Mouse (Mus musculus): ENCODE results near the gene Ypel5. TPM values are rescaled to one million over a fixed set of nuclear protein-coding genes. Genes with fewer than 3 reads are reported as not detected.

The Ypel5 gene
- total and polyA plus RNA-seq, 3 experiments, result 8.9 to 16.1 (median 14.3) TPM

DNA sequence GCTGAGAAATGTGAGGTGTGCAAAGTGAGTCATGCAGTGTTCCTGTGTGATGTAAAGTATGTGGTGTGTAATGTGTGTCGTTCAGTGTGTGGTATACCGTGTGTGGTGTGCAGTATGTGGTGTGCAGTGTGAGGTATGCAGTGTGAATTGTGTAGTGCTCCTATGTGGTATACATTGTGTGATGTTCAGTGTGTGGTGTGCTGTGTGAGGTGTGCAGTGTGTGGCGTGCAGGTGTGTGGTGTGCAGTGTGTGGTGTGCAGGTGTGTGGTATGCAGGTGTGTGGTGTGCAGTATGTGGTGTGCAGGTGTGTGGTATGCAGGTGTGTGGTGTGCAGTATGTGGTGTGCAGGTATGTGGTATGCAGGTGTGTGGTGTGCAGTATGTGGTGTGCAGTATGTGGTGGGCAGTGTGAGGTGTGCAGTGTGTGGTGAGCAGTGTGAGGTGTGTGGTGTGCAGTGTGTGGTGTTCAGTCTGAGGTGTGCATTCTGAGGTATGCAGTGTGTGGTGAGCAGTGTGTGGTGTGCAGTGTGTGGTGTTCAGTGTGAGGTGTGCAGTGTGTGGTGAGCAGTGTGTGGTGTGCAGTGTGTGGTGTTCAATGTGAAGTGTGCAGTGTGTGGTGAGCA is 30.5 kb downstream of the Ypel5 start:
- Histone ChIP-seq H3K79me2 (replicated peaks; ENCODE audit: control insufficient read depth, extremely low read depth, insufficient read depth, poor library complexity, severe bottlenecking) (no peaks in the 10 kb centered on the region), H3K27ac (ENCODE audit: insufficient read depth, low read depth) (no peak overlapping the region), H3K9me3 (replicated peaks; ENCODE audit: low read length) (peaks cover 5% of the 10 kb centered on the region), H3K27me3 (replicated peaks) (no peaks in the 10 kb centered on the region), H3K36me3 (replicated peaks in 1 of 2; ENCODE audit: control insufficient read depth in 1 of 2, insufficient read depth in 1 of 2, low read length in 1 of 2) (no peaks in the 10 kb centered on the region), H3K4me3 (replicated peaks in 1 of 3; ENCODE audit: low read depth in 2 of 3, low read length in 2 of 3, poor library complexity in 1 of 3) (no peak overlapping the region), H3K4me1 (ENCODE audit: control insufficient read depth in 1 of 2, insufficient read depth in 2 of 2) (peaks cover 0 to 4% of the 10 kb centered on the region in 2 experiments; a peak in 1 of 4 replicates), H3K4me2 (ENCODE audit: insufficient read depth, low read depth, poor library complexity, severe bottlenecking) (no peak overlapping the region), H3K9ac (ENCODE audit: insufficient read depth, low read depth) (no peak overlapping the region)
- dilution Hi-C loops (cut with MboI; ENCODE audit: extremely low pct_ligation_motif_present, extremely low pct_unique_long_range_greater_than_20kb, low sequenced_read_pairs) (no loop called here), in situ Hi-C loops (cut with MboI; ENCODE audit: low pct_ligation_motif_present, low pct_unique_long_range_greater_than_20kb, low sequenced_read_pairs) (loop anchor here (10.0 to 25.0 kb wide), 2 partner anchors 428 to 871 kb away; no protein-coding TSS in a partner anchor)
- no peak for TF ChIP-seq POLR2AphosphoS2 (IDR thresholded peaks at IDR 0.05; ENCODE audit: low read depth, low read length)
- TF ChIP-seq USF1 (IDR thresholded peaks at IDR 0.05; ENCODE audit: low read depth, low read length), result no peak
- no peak for TF ChIP-seq ZMIZ1 (IDR thresholded peaks at IDR 0.05; ENCODE audit: low read depth, low read length)
- no peak for TF ChIP-seq RAD21 (IDR thresholded peaks at IDR 0.05; ENCODE audit: low read depth, low read length)
- no peak for TF ChIP-seq E2F4 (IDR thresholded peaks at IDR 0.05; ENCODE audit: insufficient replicate concordance, low read depth, low read length)
- TF ChIP-seq ZKSCAN1 (IDR thresholded peaks at IDR 0.05; ENCODE audit: borderline replicate concordance, low read depth, low read length), result no peak
- no peak for TF ChIP-seq EP300 (IDR thresholded peaks at IDR 0.05; ENCODE audit: low read length)
- TF ChIP-seq BHLHE40 (IDR thresholded peaks at IDR 0.05; ENCODE audit: low read depth, low read length), result no peak
- TF ChIP-seq CHD2 (IDR thresholded peaks at IDR 0.05; ENCODE audit: low read length), result no peak
- DNase-seq (ENCODE audit: extremely low read depth), result no peak

DNA sequence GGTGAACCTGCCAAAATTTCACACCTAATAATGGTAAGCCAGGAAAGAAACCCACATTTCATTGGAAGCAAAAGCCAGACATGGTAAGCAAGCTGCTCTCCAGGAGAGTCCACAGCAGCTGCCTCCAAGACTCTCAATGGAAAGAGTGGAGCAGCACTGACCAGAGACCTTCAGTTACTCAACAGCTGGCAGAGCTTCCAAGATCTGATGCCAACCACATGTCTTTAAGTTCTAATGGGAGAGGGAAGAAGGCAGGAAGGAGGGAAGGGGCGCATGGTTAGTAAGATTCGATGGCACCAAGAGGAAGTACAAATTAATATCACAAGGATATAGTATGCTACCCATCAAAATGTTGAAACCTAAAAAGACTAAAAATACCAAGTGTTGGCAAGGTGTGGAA is 31.9 kb downstream of the Ypel5 start:
- DNase-seq (ENCODE audit: extremely low read depth), result no peak
- H3K4me2 ChIP-seq (ENCODE audit: insufficient read depth, low read depth, poor library complexity, severe bottlenecking), result no peak overlapping the region
- H3K9ac ChIP-seq (ENCODE audit: insufficient read depth, low read depth), result no peak overlapping the region
- peaks cover 5% of the 10 kb centered on the region for H3K9me3 ChIP-seq (replicated peaks; ENCODE audit: low read length)
- H3K4me3 ChIP-seq (replicated peaks in 1 of 3; ENCODE audit: low read depth in 2 of 3, low read length in 2 of 3, poor library complexity in 1 of 3), result no peak overlapping the region
- H3K36me3 ChIP-seq (replicated peaks in 1 of 2; ENCODE audit: control insufficient read depth in 1 of 2, insufficient read depth in 1 of 2, low read length in 1 of 2), result no peaks in the 10 kb centered on the region
- no peaks in the 10 kb centered on the region for H3K27me3 ChIP-seq (replicated peaks)
- H3K79me2 ChIP-seq (replicated peaks; ENCODE audit: control insufficient read depth, extremely low read depth, insufficient read depth, poor library complexity, severe bottlenecking), result no peaks in the 10 kb centered on the region
- in situ Hi-C loops (cut with MboI; ENCODE audit: low pct_ligation_motif_present, low pct_unique_long_range_greater_than_20kb, low sequenced_read_pairs), result loop anchor here (10.0 to 25.0 kb wide), 2 partner anchors 427 to 869 kb away; no protein-coding TSS in a partner anchor
- TF ChIP-seq GABPA (IDR thresholded peaks at IDR 0.05; ENCODE audit: insufficient replicate concordance, low read depth, low read length) (no peak), NRF1 (IDR thresholded peaks at IDR 0.05; ENCODE audit: low read depth, low read length) (no peak)
- peaks cover 0 to 4% of the 10 kb centered on the region in 2 experiments; a peak in 1 of 4 replicates for H3K4me1 ChIP-seq (ENCODE audit: control insufficient read depth in 1 of 2, insufficient read depth in 2 of 2)
- H3K27ac ChIP-seq (ENCODE audit: insufficient read depth, low read depth), result no peak overlapping the region
- dilution Hi-C loops (cut with MboI; ENCODE audit: extremely low pct_ligation_motif_present, extremely low pct_unique_long_range_greater_than_20kb, low sequenced_read_pairs), result no loop called here

DNA sequence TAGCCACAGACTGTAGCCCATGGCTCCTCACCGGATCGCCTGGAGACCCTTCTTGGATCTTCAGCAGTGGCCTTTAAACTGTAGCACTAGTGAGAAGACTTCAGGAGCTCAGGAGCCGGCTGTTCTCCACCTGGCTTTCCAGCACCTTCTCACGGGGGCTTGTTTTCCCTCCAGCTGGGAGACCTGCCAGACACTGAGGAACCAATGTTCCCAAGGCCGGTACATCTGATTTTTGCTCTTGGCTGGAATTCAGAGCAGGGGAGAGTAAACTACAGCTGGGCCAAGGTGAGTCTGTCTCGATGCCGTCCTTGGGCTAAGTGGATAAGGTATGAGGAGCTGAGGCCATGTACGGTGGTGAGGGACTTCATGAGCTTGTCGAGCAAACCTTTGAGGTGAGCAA is 42.7 kb downstream of the Ypel5 start:
- no peaks in the 10 kb centered on the region for H3K79me2 ChIP-seq (replicated peaks; ENCODE audit: control insufficient read depth, extremely low read depth, insufficient read depth, poor library complexity, severe bottlenecking)
- no peaks in the 10 kb centered on the region for H3K36me3 ChIP-seq (replicated peaks in 1 of 2; ENCODE audit: control insufficient read depth in 1 of 2, insufficient read depth in 1 of 2, low read length in 1 of 2)
- no peak overlapping the region for H3K4me3 ChIP-seq (replicated peaks in 1 of 3; ENCODE audit: low read depth in 2 of 3, low read length in 2 of 3, poor library complexity in 1 of 3)
- dilution Hi-C loops (cut with MboI; ENCODE audit: extremely low pct_ligation_motif_present, extremely low pct_unique_long_range_greater_than_20kb, low sequenced_read_pairs) (no loop called here), in situ Hi-C loops (cut with MboI; ENCODE audit: low pct_ligation_motif_present, low pct_unique_long_range_greater_than_20kb, low sequenced_read_pairs) (no loop called here)
- H3K27ac ChIP-seq (ENCODE audit: insufficient read depth, low read depth), result no peak overlapping the region
- H3K4me1 ChIP-seq (ENCODE audit: control insufficient read depth in 1 of 2, insufficient read depth in 2 of 2), result no peaks in the 10 kb centered on the region
- DNase-seq (ENCODE audit: extremely low read depth), result no peak
- no peak overlapping the region for H3K4me2 ChIP-seq (ENCODE audit: insufficient read depth, low read depth, poor library complexity, severe bottlenecking)
- H3K9me3 ChIP-seq (replicated peaks; ENCODE audit: low read length), result peaks cover 2% of the 10 kb centered on the region
- no peaks in the 10 kb centered on the region for H3K27me3 ChIP-seq (replicated peaks)
- TF ChIP-seq MAX (IDR thresholded peaks at IDR 0.05; ENCODE audit: low read length) (no peak), ETS1 (conservative IDR thresholded peaks at IDR 0.05; ENCODE audit: low read depth, low read length) (no peak), KAT2A (IDR thresholded peaks at IDR 0.05; ENCODE audit: insufficient replicate concordance, low read length) (no peak), RCOR1 (conservative IDR thresholded peaks at IDR 0.05; ENCODE audit: low read depth, low read length) (no peak), PAX5 (IDR thresholded peaks at IDR 0.05; ENCODE audit: low read length) (no peak), RAD21 (IDR thresholded peaks at IDR 0.05; ENCODE audit: low read depth, low read length) (no peak), NELFE (IDR thresholded peaks at IDR 0.05; ENCODE audit: low read depth, low read length) (no peak), GABPA (IDR thresholded peaks at IDR 0.05; ENCODE audit: insufficient replicate concordance, low read depth, low read length) (no peak)
- H3K9ac ChIP-seq (ENCODE audit: insufficient read depth, low read depth), result no peak overlapping the region
